Mouse (Mus musculus) forebrain, embryonic 12.5 days (tissue): ENCODE data around the gene Commd8. TPM values are rescaled to one million over a fixed set of nuclear protein-coding genes. Genes with fewer than 3 reads are reported as not detected.
"Not testable (repeated sequence)": the region's sequence is repeated elsewhere in the genome, so short reads cannot be mapped to it uniquely, and the experiment has no call there.

Experiments
- ATAC-seq: fragments of 200-750 bp; cut with Nextera tagmentation; 2 replicates; pipeline ENCODE4 v1.8.0; 2017; ENCODE audit warnings: moderate TSS enrichment; ENCODE audit not compliant: low FRiP score
- H3K27ac ChIP-seq: fragments of 300-500 bp; sonication (generic); 2 replicates; pipeline ENCODE4 v1.5.1; 2016; ENCODE audit warnings: mild to moderate bottlenecking
- H3K27me3 ChIP-seq: fragments of 300-500 bp; sonication (generic); 2 replicates; pipeline ENCODE4 v1.6.1; 2016; ENCODE audit warnings: mild to moderate bottlenecking
- H3K36me3 ChIP-seq: fragments of 300-500 bp; sonication (generic); replicated peaks from 2 replicates; pipeline ENCODE4 v1.6.1; 2016; ENCODE audit warnings: mild to moderate bottlenecking
- H3K4me1 ChIP-seq: fragments of 300-500 bp; sonication (generic); 2 replicates; pipeline ENCODE4 v1.6.1; 2016
- H3K4me2 ChIP-seq: fragments of 300-500 bp; sonication (generic); 2 replicates; pipeline ENCODE4 v1.6.1; 2016; ENCODE audit warnings: mild to moderate bottlenecking, moderate library complexity
- H3K4me3 ChIP-seq: fragments of 300-500 bp; sonication (generic); replicated peaks from 2 replicates; pipeline ENCODE4 v1.5.1; 2016; ENCODE audit warnings: mild to moderate bottlenecking
- H3K9ac ChIP-seq: fragments of 300-500 bp; sonication (generic); 2 replicates; pipeline ENCODE4 v1.6.1; 2016; ENCODE audit warnings: mild to moderate bottlenecking
- H3K9me3 ChIP-seq: fragments of 300-500 bp; sonication (generic); 2 replicates; pipeline ENCODE4 v1.6.1; 2016
- WGBS: fragments of 180-500 bp; shearing (Covaris S2); methylation state at CpG from one replicate; pipeline ENCODE4 v1.1.7; 2016; 5-methylcytosine and 5-hydroxymethylcytosine counted together
- polyA plus RNA-seq: library from polyadenylated mRNA; unstranded; fragments of >200 nt; fragmentation: Nextera tagmentation; extraction: Ambion mirVana; gene quantifications from 2 replicates; pipeline ENCODE4 v1.2.1, GENCODE M21; 2016

Gene Commd8
- polyA plus RNA-seq, 1 experiment from 2014 or later: 151 TPM

- H3K9ac ChIP-seq: no peak overlapping the region
- H3K4me1 ChIP-seq: peaks cover 9% of the 10 kb centered on the region
- H3K4me2 ChIP-seq: no peak overlapping the region
- H3K27ac ChIP-seq: no peak overlapping the region
- no peak overlapping the region for H3K4me3 ChIP-seq
- H3K36me3 ChIP-seq: peaks cover 48% of the 10 kb centered on the region
- no peak for ATAC-seq
- H3K27me3 ChIP-seq: no peaks in the 10 kb centered on the region
- H3K9me3 ChIP-seq: no peaks in the 10 kb centered on the region
- WGBS: 91% methylated on average over 5 of the region's 5 CpGs
These were observed 5.1 kb downstream of the Commd8 start for GRCm38 (mm10) chr5:72162855-72163254.

DNA sequence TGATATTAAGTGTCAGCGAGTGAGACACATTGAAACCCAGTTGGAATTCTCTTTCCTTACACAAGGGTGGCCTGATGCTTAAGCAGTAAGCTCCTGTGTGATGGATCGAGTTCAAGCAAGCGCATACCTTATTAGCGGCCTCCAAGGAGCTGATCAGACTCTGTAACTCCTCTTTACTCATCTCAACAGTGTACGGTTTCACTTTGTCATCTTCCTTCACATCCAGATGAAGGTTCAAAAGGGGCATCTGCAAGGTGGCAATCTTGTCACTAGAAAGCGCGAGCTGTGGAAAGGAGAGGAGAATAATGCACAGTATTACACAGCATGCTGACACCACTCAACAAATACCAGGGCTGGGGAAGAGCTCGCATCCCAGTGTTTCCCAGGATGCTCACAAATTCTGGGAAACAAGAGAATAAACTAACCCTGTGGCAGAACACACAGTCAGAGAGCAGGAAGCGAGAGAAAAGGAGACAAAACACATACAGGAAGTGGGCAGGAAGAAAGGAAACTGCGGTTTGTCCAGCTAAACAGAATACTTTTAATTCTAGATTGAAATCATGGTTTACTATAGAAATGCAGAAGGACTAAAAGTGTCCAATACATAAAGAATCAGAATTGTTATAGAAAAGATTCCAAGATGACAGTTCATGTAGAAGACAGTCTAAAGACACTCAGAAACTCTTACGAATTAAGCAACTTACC, 7.1 kb downstream of the Commd8 start:
- no peak for ATAC-seq
- Histone ChIP-seq H3K4me1 (no peaks in the 10 kb centered on the region), H3K27me3 (no peaks in the 10 kb centered on the region), H3K36me3 (peaks cover 62% of the 10 kb centered on the region), H3K27ac (no peak overlapping the region), H3K4me3 (no peak overlapping the region), H3K9ac (no peak overlapping the region), H3K9me3 (no peaks in the 10 kb centered on the region), H3K4me2 (no peak overlapping the region)
- 92% methylated on average over 11 of the region's 11 CpGs for WGBS

GRCm38 (mm10) chr5:72159537-72159936, 8.5 kb downstream of the Commd8 start:
- no peak for ATAC-seq
- H3K4me2 ChIP-seq: no peak overlapping the region
- no peaks in the 10 kb centered on the region for H3K4me1 ChIP-seq
- no peaks in the 10 kb centered on the region for H3K9me3 ChIP-seq
- H3K27me3 ChIP-seq: no peaks in the 10 kb centered on the region
- no peak overlapping the region for H3K4me3 ChIP-seq
- 89% methylated on average over 6 of the region's 6 CpGs for WGBS
- peaks cover 71% of the 10 kb centered on the region for H3K36me3 ChIP-seq
- no peak overlapping the region for H3K9ac ChIP-seq
- H3K27ac ChIP-seq: no peak overlapping the region

DNA sequence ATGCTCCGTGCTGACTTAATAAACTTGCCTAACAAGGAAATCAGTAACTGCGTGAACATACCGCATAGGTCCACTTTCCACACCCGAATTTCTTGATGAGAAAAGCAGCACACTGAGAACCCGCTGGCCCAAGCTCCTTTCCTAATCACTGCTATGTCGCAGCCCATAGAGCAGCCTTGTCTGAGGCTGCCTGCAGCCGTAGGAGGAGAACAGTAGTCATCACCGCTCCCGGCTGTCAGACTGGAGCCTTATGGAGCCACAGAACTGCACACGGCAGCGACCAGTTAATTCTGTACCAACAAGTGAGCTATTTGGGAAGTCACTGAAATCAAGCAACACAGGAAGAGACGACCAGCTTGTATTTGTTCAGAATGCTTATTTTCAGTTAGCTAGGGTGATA, 9.3 kb downstream of the Commd8 start:
- Histone ChIP-seq H3K36me3 (peaks cover 66% of the 10 kb centered on the region), H3K4me1 (no peaks in the 10 kb centered on the region), H3K27me3 (no peaks in the 10 kb centered on the region), H3K9ac (no peak overlapping the region), H3K4me2 (no peak overlapping the region), H3K9me3 (no peaks in the 10 kb centered on the region), H3K4me3 (no peak overlapping the region), H3K27ac (no peak overlapping the region)
- ATAC-seq: no peak
- WGBS: 92% methylated on average over 12 of the region's 12 CpGs

DNA sequence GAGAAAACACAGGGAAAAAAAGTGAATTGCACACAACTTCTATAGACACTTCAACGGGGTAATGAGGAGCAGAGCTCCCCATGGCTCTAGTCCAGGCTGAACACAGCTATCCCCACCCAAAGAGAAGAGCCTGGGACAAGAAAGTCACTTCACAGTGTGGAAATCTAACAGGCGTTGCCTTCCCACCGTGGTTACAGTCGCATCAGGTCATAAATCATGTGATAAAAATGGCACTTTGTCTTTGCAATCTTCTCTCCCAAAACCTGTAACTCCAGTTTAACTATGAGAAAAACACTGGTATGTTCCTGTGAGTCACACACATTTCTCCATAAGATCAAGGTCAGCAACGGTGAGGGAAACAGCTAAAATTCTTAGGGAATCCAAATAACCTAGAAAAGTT, 11.4 kb downstream of the Commd8 start:
- no peak for ATAC-seq
- Histone ChIP-seq H3K9me3 (no peaks in the 10 kb centered on the region), H3K27ac (no peak overlapping the region), H3K4me2 (no peak overlapping the region), H3K27me3 (no peaks in the 10 kb centered on the region), H3K4me1 (no peaks in the 10 kb centered on the region), H3K9ac (no peak overlapping the region), H3K4me3 (no peak overlapping the region), H3K36me3 (peaks cover 53% of the 10 kb centered on the region)
- 95% methylated on average over 5 of the region's 5 CpGs for WGBS

- H3K4me2 ChIP-seq, H3K4me3 ChIP-seq, H3K27me3 ChIP-seq, H3K9me3 ChIP-seq, ATAC-seq, H3K4me1 ChIP-seq, H3K9ac ChIP-seq, H3K27ac ChIP-seq: not testable (repeated sequence)
- H3K36me3 ChIP-seq: peaks cover 44% of the 10 kb centered on the region
- WGBS: 76% methylated on average over 3 of the region's 3 CpGs
These were observed 12.3 kb downstream of the Commd8 start for GRCm38 (mm10) chr5:72155686-72156085.

DNA sequence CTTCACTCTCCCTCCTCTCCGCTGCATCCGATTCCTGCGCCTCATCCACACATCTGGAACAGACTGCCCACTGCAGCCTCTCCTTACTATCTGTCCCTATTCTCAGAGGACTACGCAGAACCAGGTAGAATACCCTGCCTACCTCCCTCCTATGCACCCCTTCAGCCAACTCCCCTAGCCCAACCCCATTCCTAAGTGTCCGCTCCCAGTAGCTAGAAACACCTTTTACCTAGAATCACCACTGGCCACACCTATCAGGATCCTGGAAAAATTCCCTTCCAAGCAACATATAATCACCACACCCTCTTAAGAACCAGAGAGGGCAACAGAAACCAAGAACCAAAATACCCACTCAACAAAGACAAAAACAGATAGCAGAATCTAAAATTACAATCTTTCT, 17.1 kb downstream of the Commd8 start:
- WGBS: 89% methylated on average over 2 of the region's 5 CpGs
- no peak overlapping the region for H3K4me2 ChIP-seq
- no peak overlapping the region for H3K9ac ChIP-seq
- peaks cover 9% of the 10 kb centered on the region; the same call in 1 of the 2 replicates for H3K36me3 ChIP-seq
- ATAC-seq: no peak
- no peaks in the 10 kb centered on the region for H3K9me3 ChIP-seq
- H3K27me3 ChIP-seq: no peaks in the 10 kb centered on the region
- peaks cover 4% of the 10 kb centered on the region; the same call in 1 of the 2 replicates for H3K4me1 ChIP-seq
- no peak overlapping the region for H3K4me3 ChIP-seq
- no peak overlapping the region for H3K27ac ChIP-seq

DNA sequence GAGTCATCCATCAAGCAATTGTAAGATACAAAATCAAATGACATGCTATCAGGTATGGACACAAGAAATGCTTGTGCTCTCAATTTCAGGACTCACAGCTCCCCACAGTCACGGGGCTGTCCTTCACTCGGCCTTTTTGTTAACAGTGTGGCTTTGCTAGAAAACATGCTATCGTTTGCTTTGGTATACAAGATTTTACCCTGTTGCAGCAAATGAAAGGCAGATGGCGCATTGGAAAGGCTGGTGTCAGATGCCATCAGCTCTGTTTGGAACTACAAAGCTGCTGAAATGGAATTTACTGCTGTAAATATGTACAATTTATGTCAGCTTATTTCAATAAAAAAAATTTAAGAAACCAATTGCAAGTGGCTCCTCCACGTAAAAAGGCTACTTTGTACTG, 19.3 kb downstream of the Commd8 start:
- Histone ChIP-seq H3K4me1 (peaks cover 4% of the 10 kb centered on the region; the same call in 1 of the 2 replicates), H3K9me3 (no peaks in the 10 kb centered on the region), H3K4me3 (no peak overlapping the region), H3K4me2 (no peak overlapping the region), H3K36me3 (no peaks in the 10 kb centered on the region), H3K9ac (no peak overlapping the region), H3K27ac (no peak overlapping the region), H3K27me3 (no peaks in the 10 kb centered on the region)
- no peak for ATAC-seq
- 52% methylated on average over 5 of the region's 5 CpGs for WGBS

- WGBS: 89% methylated on average over 1 of the region's 1 CpGs
- Histone ChIP-seq H3K36me3 (no peaks in the 10 kb centered on the region), H3K27me3 (no peaks in the 10 kb centered on the region), H3K4me3 (no peak overlapping the region), H3K27ac (no peak overlapping the region), H3K4me1 (no peaks in the 10 kb centered on the region), H3K9me3 (no peaks in the 10 kb centered on the region), H3K9ac (no peak overlapping the region), H3K4me2 (no peak overlapping the region)
- no peak for ATAC-seq
These were observed 28.4 kb downstream of the Commd8 start for GRCm38 (mm10) chr5:72139619-72140018.

DNA sequence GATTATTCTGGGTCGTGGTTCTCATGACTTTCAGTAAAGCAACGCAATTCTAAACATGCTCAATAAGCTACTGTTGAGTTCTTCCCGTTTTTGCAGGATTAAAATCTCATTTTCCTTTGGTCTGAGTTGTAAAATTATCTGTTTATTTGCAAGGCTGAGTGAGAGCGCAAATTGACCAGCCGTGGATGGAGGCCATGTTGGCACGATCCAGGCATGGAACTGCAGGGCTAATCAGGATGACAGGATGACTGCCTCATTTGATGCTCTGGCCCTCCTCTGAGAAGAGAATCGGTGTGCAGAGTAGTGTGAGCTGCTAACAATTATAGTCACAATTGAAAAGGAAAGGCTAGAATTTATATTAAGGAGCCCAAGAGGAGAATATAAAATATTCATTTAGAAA, 29.7 kb downstream of the Commd8 start:
- no peaks in the 10 kb centered on the region for H3K9me3 ChIP-seq
- no peak overlapping the region for H3K9ac ChIP-seq
- WGBS: 87% methylated on average over 7 of the region's 7 CpGs
- no peak overlapping the region for H3K27ac ChIP-seq
- no peak overlapping the region for H3K4me2 ChIP-seq
- no peak for ATAC-seq
- no peak overlapping the region for H3K4me3 ChIP-seq
- no peaks in the 10 kb centered on the region for H3K27me3 ChIP-seq
- no peaks in the 10 kb centered on the region for H3K4me1 ChIP-seq
- no peaks in the 10 kb centered on the region for H3K36me3 ChIP-seq

GRCm38 (mm10) chr5:72133906-72134305, 34.1 kb downstream of the Commd8 start:
- Histone ChIP-seq H3K4me2 (no peak overlapping the region), H3K36me3 (no peaks in the 10 kb centered on the region), H3K4me1 (no peaks in the 10 kb centered on the region), H3K27me3 (no peaks in the 10 kb centered on the region), H3K9ac (no peak overlapping the region), H3K9me3 (no peaks in the 10 kb centered on the region), H3K4me3 (no peak overlapping the region), H3K27ac (no peak overlapping the region)
- no peak for ATAC-seq
- 67% methylated on average over 2 of the region's 2 CpGs for WGBS

DNA sequence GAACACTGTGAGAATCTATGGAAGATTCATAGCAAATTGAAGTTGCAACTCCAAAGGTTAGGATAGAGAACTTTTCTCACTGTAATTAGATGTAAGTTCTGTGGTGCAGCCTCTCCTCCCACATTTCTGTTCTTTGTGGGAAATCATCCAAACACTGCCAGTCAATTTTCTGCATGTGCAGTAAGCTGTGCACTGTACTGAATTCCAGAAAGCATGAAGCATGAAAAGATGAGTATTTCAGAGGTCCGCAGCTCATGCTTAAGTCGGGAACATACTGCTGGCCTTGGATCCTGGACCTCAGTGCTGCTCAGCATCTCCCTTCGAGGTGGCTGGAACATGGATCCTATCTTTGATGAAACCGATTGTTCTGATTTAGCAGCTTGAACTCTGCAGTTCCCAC, 41.3 kb downstream of the Commd8 start:
- Histone ChIP-seq H3K4me3 (no peak overlapping the region), H3K36me3 (no peaks in the 10 kb centered on the region), H3K4me1 (no peaks in the 10 kb centered on the region), H3K9ac (no peak overlapping the region), H3K27me3 (no peaks in the 10 kb centered on the region), H3K9me3 (no peaks in the 10 kb centered on the region), H3K4me2 (no peak overlapping the region), H3K27ac (no peak overlapping the region)
- ATAC-seq: no peak
- 88% methylated on average over 4 of the region's 4 CpGs for WGBS

GRCm38 (mm10) chr5:72122414-72123037, 45.5 kb downstream of the Commd8 start:
- ATAC-seq: no peak
- Histone ChIP-seq H3K9ac (no peak overlapping the region), H3K4me2 (no peak overlapping the region), H3K27me3 (no peaks in the 10 kb centered on the region), H3K36me3 (no peaks in the 10 kb centered on the region), H3K4me3 (no peak overlapping the region), H3K27ac (no peak overlapping the region), H3K4me1 (no peaks in the 10 kb centered on the region), H3K9me3 (no peaks in the 10 kb centered on the region)
- 88% methylated on average over 6 of the region's 6 CpGs for WGBS
